ENCODE assay signal across 30 mouse cellular contexts in the genomic region with DNA sequence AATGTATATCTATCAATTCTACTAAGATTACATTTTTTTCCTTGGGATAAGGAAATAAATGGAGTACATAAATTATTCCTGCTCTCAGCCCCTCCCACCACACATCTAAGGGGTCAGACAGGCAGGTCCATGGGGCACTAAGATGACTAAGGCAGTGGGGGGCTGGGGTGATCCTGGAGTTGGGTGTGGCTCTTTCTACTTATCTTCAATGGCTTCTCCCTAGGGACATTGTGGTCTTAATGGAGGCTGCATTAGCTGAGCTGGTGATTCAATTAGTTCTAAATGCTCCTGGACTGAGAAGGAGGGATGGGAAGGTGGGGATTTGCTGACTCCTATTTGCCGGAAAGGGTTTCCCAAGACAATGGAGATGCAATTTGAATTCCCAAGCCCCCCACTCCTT.
DNase-seq lines count a peak whose midpoint lies in the region; ATAC-seq and TF ChIP-seq lines count a peak whose summit lies in the region.
"Had no signal": no experiment of that assay in that cellular context is flagged by ENCODE, and none has a peak within 500 bp of the region (broad histone marks: within the 10 kb centered on the region; RNA-seq: fewer than 3 reads in every experiment).

No protein-coding gene starts in this region.

- DNase-seq in retina, embryonic 14.5 days (ENCODE audit: low spot score), result peak; percentile 13
- DNase-seq in retina, postnatal 1 day, result no peak
- DNase-seq in MN1 (ENCODE audit: low spot score) (peak; percentile 63), WW6 (ENCODE audit: low read depth, low spot score) (peak; percentile 9)
- DNase-seq in layer of hippocampus, postnatal 36 days, result no peak
- no peak for DNase-seq in ovary, postnatal 10 days (ENCODE audit: low spot score)
- DNase-seq: adrenal gland, adult 8-10 months; adrenal gland, postnatal 25 days; cerebellum, adult 11-12 months; cerebellum, adult 8-10 months; cerebellum, postnatal 10 days; gastrocnemius, postnatal 14 days; heart, adult 11 months; heart, postnatal 10 days; heart, postnatal 36 days had no signal

- H3K4me3 ChIP-seq in myocyte, result no peak overlapping the region
- no peak overlapping the region for H3K4me3 ChIP-seq in forebrain, embryonic 12.5 days (replicated peaks)
- H3K4me3 ChIP-seq: embryonic facial prominence, embryonic 10.5 days; embryonic facial prominence, embryonic 13.5 days; erythroblast, embryonic 14.5 days; forebrain, embryonic 13.5 days; heart, embryonic 12.5 days; heart, embryonic 15.5 days; hindbrain, embryonic 10.5 days; hindbrain, embryonic 13.5 days had no signal

- H3K4me1 ChIP-seq in forebrain, embryonic 12.5 days, result peaks cover 10% of the 10 kb centered on the region
- H3K4me1 ChIP-seq: embryonic facial prominence, embryonic 13.5 days; heart, embryonic 15.5 days had no signal

- no peaks in the 10 kb centered on the region for H3K27me3 ChIP-seq in myocyte (ENCODE audit: control insufficient read depth, insufficient read depth, insufficient read length)
- no peaks in the 10 kb centered on the region for H3K27me3 ChIP-seq in forebrain, embryonic 12.5 days
- H3K27me3 ChIP-seq: embryonic facial prominence, embryonic 13.5 days; forebrain, embryonic 13.5 days; hindbrain, embryonic 13.5 days had no signal

- H3K9me3 ChIP-seq in forebrain, embryonic 12.5 days, result no peaks in the 10 kb centered on the region
- H3K9me3 ChIP-seq: embryonic facial prominence, embryonic 10.5 days; embryonic facial prominence, embryonic 13.5 days; forebrain, embryonic 13.5 days; G1E; heart, embryonic 12.5 days; heart, embryonic 15.5 days; hindbrain, embryonic 10.5 days; hindbrain, embryonic 13.5 days had no signal

- no peaks in the 10 kb centered on the region for H3K79me2 ChIP-seq in myocyte (ENCODE audit: control insufficient read depth, insufficient read depth)

- H3K36me3 ChIP-seq in myocyte (ENCODE audit: control insufficient read depth, insufficient read depth), result no peaks in the 10 kb centered on the region
- no peaks in the 10 kb centered on the region for H3K36me3 ChIP-seq in forebrain, embryonic 12.5 days (replicated peaks)
- H3K36me3 ChIP-seq: embryonic facial prominence, embryonic 10.5 days; embryonic facial prominence, embryonic 13.5 days; G1E; heart, embryonic 12.5 days; heart, embryonic 15.5 days; hindbrain, embryonic 10.5 days; hindbrain, embryonic 13.5 days had no signal

- no peak for ATAC-seq in forebrain, embryonic 12.5 days (ENCODE audit: low FRiP score)
- ATAC-seq: activated CD4-positive, CD25-positive, alpha-beta regulatory T cell, adult 4 months; forebrain, embryonic 13.5 days; forebrain, embryonic 16.5 days; hindbrain, embryonic 16.5 days; intestine, embryonic 16.5 days had no signal

- no peak overlapping the region for H3ac ChIP-seq in myocyte (ENCODE audit: control insufficient read depth, insufficient read length)

- H3K27ac ChIP-seq in forebrain, embryonic 12.5 days, result no peak overlapping the region
- H3K27ac ChIP-seq: embryonic facial prominence, embryonic 10.5 days; embryonic facial prominence, embryonic 13.5 days; forebrain, embryonic 13.5 days; heart, embryonic 15.5 days; hindbrain, embryonic 10.5 days; hindbrain, embryonic 13.5 days had no signal

- no peak for TF ChIP-seq POLR2A in myocyte (IDR thresholded peaks at IDR 0.05; ENCODE audit: insufficient read length, low read depth)

- peak overlapping the region; percentile 43 for H3K4me2 ChIP-seq in myocyte (ENCODE audit: low read depth)
- H3K4me2 ChIP-seq in forebrain, embryonic 12.5 days, result no peak overlapping the region
- H3K4me2 ChIP-seq: embryonic facial prominence, embryonic 13.5 days; forebrain, embryonic 13.5 days; heart, embryonic 12.5 days; heart, embryonic 15.5 days; hindbrain, embryonic 13.5 days had no signal

- H3K9ac ChIP-seq in forebrain, embryonic 12.5 days, result no peak overlapping the region
- H3K9ac ChIP-seq: embryonic facial prominence, embryonic 13.5 days; forebrain, embryonic 13.5 days; heart, embryonic 12.5 days; heart, embryonic 15.5 days; hindbrain, embryonic 13.5 days had no signal

- 6% methylated on average over 1 of the region's 1 CpGs for WGBS in forebrain, embryonic 12.5 days

TF ChIP-seq in myocyte, 11 proteins besides CTCF, POLR2A, EP300 and RAD21:
- TF ChIP-seq MYOD1 (IDR thresholded peaks at IDR 0.05; ENCODE audit: control insufficient read depth in 1 of 3, insufficient read length in 2 of 3, low read depth in 2 of 3) (no peak), POLR2AphosphoS2 (IDR thresholded peaks at IDR 0.05; ENCODE audit: insufficient read length, low read depth) (no peak)

Comparison
In these comparisons a context has a peak if more than half of its experiments do, and no peak if none do; other contexts are left out.
1. DNase-seq: peak in retina, embryonic 14.5 days (single experiment), MN1 (single experiment) and WW6 (single experiment); none in retina, postnatal 1 day (single experiment), layer of hippocampus, postnatal 36 days (0 of 2) and ovary, postnatal 10 days (single experiment).